Mouse (Mus musculus) spleen, postnatal 36 days (tissue): Measurements from ENCODE around the gene Rap2a.

Source experiments
- DNase-seq, 2 experiments: peaks; one replicate each; pipeline ENCODE4 v3.0.0; 2022; ENCODE audit warnings: low spot score in 2 of 2, mixed read lengths in 1 of 2

The Rap2a gene

GRCm38 (mm10) chr14:120477982-120478568, at the start of gene Rap2a:
Gene Rap2a, plus strand, starts transcription at chr14:120478444.
- peak; percentile 94 to 96 for DNase-seq

- no peak for DNase-seq
These were observed 49.7 kb upstream of the Rap2a start for GRCm38 (mm10) chr14:120428497-120428896.

GRCm38 (mm10) chr14:120432773-120433172, 45.5 kb upstream of the Rap2a start:
- DNase-seq: peak in 1 of 2 experiments; percentile 8

GRCm38 (mm10) chr14:120433931-120434398, 44.3 kb upstream of the Rap2a start:
- no peak for DNase-seq

GRCm38 (mm10) chr14:120434831-120435230, 43.4 kb upstream of the Rap2a start:
- no peak for DNase-seq

- no peak for DNase-seq
These were observed 37.5 kb upstream of the Rap2a start for GRCm38 (mm10) chr14:120440716-120441115.

- no peak for DNase-seq
These were observed 37.0 kb upstream of the Rap2a start for GRCm38 (mm10) chr14:120441256-120441655.

- DNase-seq: no peak
These were observed 36.4 kb upstream of the Rap2a start for GRCm38 (mm10) chr14:120441836-120442235.

- no peak for DNase-seq
These were observed 24.0 kb upstream of the Rap2a start for GRCm38 (mm10) chr14:120454221-120454620.

GRCm38 (mm10) chr14:120463938-120464727, 14.1 kb upstream of the Rap2a start:
- DNase-seq: no peak

- no peak for DNase-seq
These were observed 11.4 kb upstream of the Rap2a start for GRCm38 (mm10) chr14:120466816-120467215.

GRCm38 (mm10) chr14:120469126-120469790, 9.0 kb upstream of the Rap2a start:
- no peak for DNase-seq

- DNase-seq: no peak
These were observed 2.0 kb upstream of the Rap2a start for GRCm38 (mm10) chr14:120476186-120476697.

GRCm38 (mm10) chr14:120477288-120477981, 809 bp upstream of the Rap2a start:
- DNase-seq: peak; percentile 95 to 96

- peak in 1 of 2 experiments; percentile 14 for DNase-seq
These were observed 547 bp downstream of the Rap2a start for GRCm38 (mm10) chr14:120478641-120479341.

GRCm38 (mm10) chr14:120480341-120480900, 2.2 kb downstream of the Rap2a start:
- DNase-seq: no peak

- DNase-seq: no peak
These were observed 2.7 kb downstream of the Rap2a start for GRCm38 (mm10) chr14:120480927-120481326.

GRCm38 (mm10) chr14:120484561-120484960, 6.3 kb downstream of the Rap2a start:
- DNase-seq: no peak

- DNase-seq: no peak
These were observed 18.0 kb downstream of the Rap2a start for GRCm38 (mm10) chr14:120496284-120496683.

- DNase-seq: no peak
These were observed 18.6 kb downstream of the Rap2a start for GRCm38 (mm10) chr14:120496827-120497226.

GRCm38 (mm10) chr14:120499096-120499495, 20.9 kb downstream of the Rap2a start:
- DNase-seq: no peak
